Mouse (Mus musculus) forebrain, embryonic 15.5 days (tissue): ENCODE measurements around the gene Rbm28. TPM values are rescaled to one million over a fixed set of nuclear protein-coding genes. Genes with fewer than 3 reads are reported as not detected.
"Not testable (repeated sequence)": the region's sequence is repeated elsewhere in the genome, so short reads cannot be mapped to it uniquely, and the experiment has no call there.

ENCODE experiments used
- ATAC-seq: fragments of 200-750 bp; cut with Nextera tagmentation; replicated peaks from 2 replicates; pipeline ENCODE4 v1.8.0; 2017; ENCODE audit warnings: mild to moderate bottlenecking, moderate TSS enrichment, moderate library complexity
- H3K27ac ChIP-seq: fragments of 300-500 bp; sonication (generic); replicated peaks from 2 replicates; pipeline ENCODE4 v1.5.1; 2015; ENCODE audit warnings: mild to moderate bottlenecking, inconsistent platforms
- H3K27me3 ChIP-seq: fragments of 300-500 bp; sonication (generic); 2 replicates; pipeline ENCODE4 v1.6.1; 2015; ENCODE audit warnings: inconsistent platforms
- H3K36me3 ChIP-seq: fragments of 300-500 bp; sonication (generic); 2 replicates; pipeline ENCODE4 v1.6.1; 2015; ENCODE audit warnings: mild to moderate bottlenecking, inconsistent platforms
- H3K4me1 ChIP-seq: fragments of 300-500 bp; sonication (generic); 2 replicates; pipeline ENCODE4 v1.6.1; 2015; ENCODE audit warnings: inconsistent platforms
- H3K4me2 ChIP-seq: fragments of 300-500 bp; sonication (generic); replicated peaks from 2 replicates; pipeline ENCODE4 v1.6.1; 2015; ENCODE audit warnings: mild to moderate bottlenecking, inconsistent platforms
- H3K4me3 ChIP-seq: fragments of 300-500 bp; sonication (generic); 2 replicates; pipeline ENCODE4 v1.5.1; 2015; ENCODE audit warnings: mild to moderate bottlenecking, inconsistent platforms
- H3K9ac ChIP-seq: fragments of 300-500 bp; sonication (generic); replicated peaks from 2 replicates; pipeline ENCODE4 v1.6.1; 2015; ENCODE audit warnings: mild to moderate bottlenecking, inconsistent platforms
- H3K9me3 ChIP-seq: fragments of 300-500 bp; sonication (generic); 2 replicates; pipeline ENCODE4 v1.6.1; 2016; ENCODE audit warnings: inconsistent platforms
- WGBS: fragments of 180-500 bp; shearing (Covaris S2); methylation state at CpG from one replicate; pipeline ENCODE4 v1.1.7; 2015; ENCODE audit warnings: mixed read lengths; 5-methylcytosine and 5-hydroxymethylcytosine counted together
- polyA plus RNA-seq: library from polyadenylated mRNA; unstranded; fragments of >200 nt; fragmentation: Nextera tagmentation; extraction: Ambion mirVana; gene quantifications from 2 replicates; pipeline ENCODE4 v1.2.1, GENCODE M21; 2015

The Rbm28 gene
- polyA plus RNA-seq, 1 experiment from 2014 or later: 41.6 TPM

- not testable (repeated sequence) for H3K4me3 ChIP-seq, H3K4me2 ChIP-seq, H3K9me3 ChIP-seq, H3K27me3 ChIP-seq, H3K9ac ChIP-seq, ATAC-seq, H3K27ac ChIP-seq
- H3K36me3 ChIP-seq: peaks cover 40% of the 10 kb centered on the region
- peaks cover 12% of the 10 kb centered on the region for H3K4me1 ChIP-seq
- 97% methylated on average over 5 of the region's 5 CpGs for WGBS
Measured at GRCm38 (mm10) chr6:29161291-29161690, 3.5 kb downstream of the Rbm28 start.

GRCm38 (mm10) chr6:29160786-29161185 is 4.0 kb downstream of the Rbm28 start:
- Histone ChIP-seq H3K4me1 (peaks cover 11% of the 10 kb centered on the region), H3K4me2 (no peak overlapping the region), H3K36me3 (peaks cover 45% of the 10 kb centered on the region), H3K27ac (no peak overlapping the region), H3K27me3 (no peaks in the 10 kb centered on the region; the same call in 1 of the 2 replicates), H3K9ac (no peak overlapping the region), H3K9me3 (no peaks in the 10 kb centered on the region), H3K4me3 (no peak overlapping the region)
- no peak for ATAC-seq
- WGBS: 95% methylated on average over 2 of the region's 2 CpGs

- H3K27me3 ChIP-seq: no peaks in the 10 kb centered on the region
- H3K36me3 ChIP-seq: peaks cover 80% of the 10 kb centered on the region
- 93% methylated on average over 5 of the region's 5 CpGs for WGBS
- no peaks in the 10 kb centered on the region for H3K4me1 ChIP-seq
- no peak for ATAC-seq
- no peak overlapping the region for H3K27ac ChIP-seq
- H3K9me3 ChIP-seq: no peaks in the 10 kb centered on the region
- no peak overlapping the region for H3K9ac ChIP-seq
- H3K4me3 ChIP-seq: no peak overlapping the region
- H3K4me2 ChIP-seq: no peak overlapping the region
Measured at GRCm38 (mm10) chr6:29156326-29156725, 8.5 kb downstream of the Rbm28 start.

GRCm38 (mm10) chr6:29150001-29150400 is 14.8 kb downstream of the Rbm28 start:
- no peak overlapping the region for H3K27ac ChIP-seq
- no peak overlapping the region for H3K4me2 ChIP-seq
- peaks cover 37% of the 10 kb centered on the region for H3K36me3 ChIP-seq
- WGBS: 87% methylated on average over 1 of the region's 1 CpGs
- no peak for ATAC-seq
- no peaks in the 10 kb centered on the region for H3K9me3 ChIP-seq
- H3K27me3 ChIP-seq: no peaks in the 10 kb centered on the region
- H3K9ac ChIP-seq: no peak overlapping the region
- H3K4me1 ChIP-seq: no peaks in the 10 kb centered on the region
- no peak overlapping the region for H3K4me3 ChIP-seq

GRCm38 (mm10) chr6:29147407-29148010 is 17.3 kb downstream of the Rbm28 start:
- Histone ChIP-seq H3K4me1 (no peaks in the 10 kb centered on the region), H3K4me3 (no peak overlapping the region), H3K9ac (no peak overlapping the region), H3K27me3 (no peaks in the 10 kb centered on the region), H3K9me3 (no peaks in the 10 kb centered on the region), H3K4me2 (no peak overlapping the region), H3K27ac (no peak overlapping the region), H3K36me3 (peaks cover 18% of the 10 kb centered on the region)
- WGBS: 84% methylated on average over 5 of the region's 5 CpGs
- no peak for ATAC-seq

GRCm38 (mm10) chr6:29146641-29147040 is 18.2 kb downstream of the Rbm28 start:
- WGBS: 89% methylated on average over 7 of the region's 7 CpGs
- no peaks in the 10 kb centered on the region for H3K27me3 ChIP-seq
- no peaks in the 10 kb centered on the region for H3K4me1 ChIP-seq
- H3K4me2 ChIP-seq: no peak overlapping the region
- H3K4me3 ChIP-seq: no peak overlapping the region
- H3K27ac ChIP-seq: no peak overlapping the region
- no peaks in the 10 kb centered on the region for H3K9me3 ChIP-seq
- no peak overlapping the region for H3K9ac ChIP-seq
- H3K36me3 ChIP-seq: peaks cover 13% of the 10 kb centered on the region
- no peak for ATAC-seq

GRCm38 (mm10) chr6:29145456-29146307 is 19.1 kb downstream of the Rbm28 start:
- H3K4me1 ChIP-seq: no peaks in the 10 kb centered on the region
- H3K27me3 ChIP-seq: no peaks in the 10 kb centered on the region
- H3K9me3 ChIP-seq: no peaks in the 10 kb centered on the region
- H3K9ac ChIP-seq: no peak overlapping the region
- H3K4me3 ChIP-seq: no peak overlapping the region
- peaks cover 18% of the 10 kb centered on the region for H3K36me3 ChIP-seq
- H3K4me2 ChIP-seq: no peak overlapping the region
- no peak overlapping the region for H3K27ac ChIP-seq
- ATAC-seq: no peak
- WGBS: 76% methylated on average over 12 of the region's 12 CpGs

GRCm38 (mm10) chr6:29144971-29145370 is 19.8 kb downstream of the Rbm28 start:
- no peak overlapping the region for H3K4me3 ChIP-seq
- H3K9ac ChIP-seq: no peak overlapping the region
- 90% methylated on average over 3 of the region's 3 CpGs for WGBS
- H3K27ac ChIP-seq: no peak overlapping the region
- H3K27me3 ChIP-seq: no peaks in the 10 kb centered on the region
- peaks cover 20% of the 10 kb centered on the region for H3K36me3 ChIP-seq
- H3K4me1 ChIP-seq: no peaks in the 10 kb centered on the region
- H3K4me2 ChIP-seq: no peak overlapping the region
- no peak for ATAC-seq
- no peaks in the 10 kb centered on the region for H3K9me3 ChIP-seq

- Histone ChIP-seq H3K27me3 (no peaks in the 10 kb centered on the region), H3K9me3 (no peaks in the 10 kb centered on the region), H3K27ac (no peak overlapping the region), H3K4me2 (no peak overlapping the region), H3K4me1 (no peaks in the 10 kb centered on the region), H3K4me3 (no peak overlapping the region), H3K9ac (no peak overlapping the region), H3K36me3 (peaks cover 16% of the 10 kb centered on the region)
- WGBS: 39% methylated on average over 5 of the region's 5 CpGs
- peak; percentile 63; the same call in 1 of the 2 replicates for ATAC-seq
Measured at GRCm38 (mm10) chr6:29143608-29144007, 21.2 kb downstream of the Rbm28 start.

GRCm38 (mm10) chr6:29137441-29137840 is 27.4 kb downstream of the Rbm28 start:
- no peak overlapping the region for H3K27ac ChIP-seq
- H3K9me3 ChIP-seq: no peaks in the 10 kb centered on the region
- H3K36me3 ChIP-seq: peaks cover 56% of the 10 kb centered on the region
- no peak overlapping the region for H3K9ac ChIP-seq
- no peak overlapping the region for H3K4me2 ChIP-seq
- no peaks in the 10 kb centered on the region for H3K4me1 ChIP-seq
- H3K4me3 ChIP-seq: no peak overlapping the region
- 97% methylated on average over 9 of the region's 9 CpGs for WGBS
- no peak for ATAC-seq
- H3K27me3 ChIP-seq: no peaks in the 10 kb centered on the region

GRCm38 (mm10) chr6:29133100-29133499 is 31.7 kb downstream of the Rbm28 start:
- no peak overlapping the region for H3K4me2 ChIP-seq
- no peak overlapping the region for H3K9ac ChIP-seq
- no peaks in the 10 kb centered on the region for H3K27me3 ChIP-seq
- H3K4me3 ChIP-seq: no peak overlapping the region
- ATAC-seq: no peak
- no peaks in the 10 kb centered on the region for H3K9me3 ChIP-seq
- no peak overlapping the region for H3K27ac ChIP-seq
- no peaks in the 10 kb centered on the region for H3K4me1 ChIP-seq
- WGBS: 92% methylated on average over 9 of the region's 9 CpGs
- peaks cover 84% of the 10 kb centered on the region for H3K36me3 ChIP-seq

GRCm38 (mm10) chr6:29126878-29127426 is 37.9 kb downstream of the Rbm28 start:
- ATAC-seq: no peak
- Histone ChIP-seq H3K4me1 (no peaks in the 10 kb centered on the region), H3K27me3 (no peaks in the 10 kb centered on the region), H3K9ac (no peak overlapping the region), H3K4me3 (no peak overlapping the region), H3K4me2 (no peak overlapping the region), H3K36me3 (peaks cover 70% of the 10 kb centered on the region), H3K27ac (no peak overlapping the region), H3K9me3 (no peaks in the 10 kb centered on the region)
- 96% methylated on average over 7 of the region's 7 CpGs for WGBS
